Mouse (Mus musculus) liver, postnatal 0 days (tissue): ENCODE data around the gene Rab35. TPM values are rescaled to one million over a fixed set of nuclear protein-coding genes. Genes with fewer than 3 reads are reported as not detected.
A peak's percentile ranks its signal among the peaks of the same experiment; 100 is the strongest.

Experiments used
- ATAC-seq: fragments of 200-750 bp; cut with Nextera tagmentation; 2 replicates; pipeline ENCODE4 v1.8.0; 2017; ENCODE audit warnings: mild to moderate bottlenecking, moderate library complexity
- DNase-seq: peaks from one replicate; pipeline ENCODE4 v3.0.0-alpha.2; 2016
- H3K27ac ChIP-seq: fragments of 300-500 bp; sonication (generic); 2 replicates; pipeline ENCODE4 v1.5.1; 2014; ENCODE audit warnings: antibody characterized with exemption, moderate library complexity, mild to moderate bottlenecking, low read depth
- H3K27me3 ChIP-seq: fragments of 300-500 bp; sonication (generic); 2 replicates; pipeline ENCODE4 v1.6.1; 2014; ENCODE audit warnings: low read length, control low read depth, mixed read lengths; ENCODE audit not compliant: insufficient read depth
- H3K36me3 ChIP-seq: fragments of 300-500 bp; sonication (generic); replicated peaks from 2 replicates; pipeline ENCODE4 v1.6.1; 2014; ENCODE audit warnings: mild to moderate bottlenecking, control low read depth, low read length, moderate library complexity, mixed read lengths; ENCODE audit not compliant: insufficient read depth
- H3K4me1 ChIP-seq: fragments of 300-500 bp; sonication (generic); 2 replicates; pipeline ENCODE4 v1.6.1; 2014; ENCODE audit warnings: antibody characterized with exemption, mild to moderate bottlenecking, control low read depth; ENCODE audit not compliant: insufficient read depth
- H3K4me2 ChIP-seq: fragments of 300-500 bp; sonication (generic); 2 replicates; pipeline ENCODE4 v1.6.1; 2014; ENCODE audit warnings: low read depth, mild to moderate bottlenecking, low read length, moderate library complexity, mixed read lengths
- H3K4me3 ChIP-seq: fragments of 300-500 bp; sonication (generic); 2 replicates; pipeline ENCODE4 v1.5.1; 2014; ENCODE audit warnings: low read depth, low read length
- H3K9ac ChIP-seq: fragments of 300-500 bp; sonication (generic); replicated peaks from 2 replicates; pipeline ENCODE4 v1.6.1; 2014; ENCODE audit warnings: mild to moderate bottlenecking, moderate library complexity
- H3K9me3 ChIP-seq: fragments of 300-500 bp; sonication (generic); 2 replicates; pipeline ENCODE4 v1.6.1; 2016; ENCODE audit warnings: mild to moderate bottlenecking, control low read depth, low read length, mixed read lengths
- CTCF ChIP-seq: sonication (generic); IDR thresholded peaks from 2 replicates; pipeline ENCODE4 v1.5.1; 2016; ENCODE audit warnings: antibody characterized with exemption, low read depth
- EP300 ChIP-seq: IDR thresholded peaks from 2 replicates; pipeline ENCODE4 v1.6.1; 2016; ENCODE audit warnings: antibody characterized with exemption, low read depth, mild to moderate bottlenecking
- WGBS: fragments of 180-500 bp; shearing (Covaris S2); extraction: QIAGEN DNeasy Blood & Tissue Kit; methylation state at CpG from one replicate; pipeline ENCODE4 v1.1.7; 2014; ENCODE audit not compliant: insufficient replicate concordance; 5-methylcytosine and 5-hydroxymethylcytosine counted together
- polyA plus RNA-seq: library from polyadenylated mRNA; unstranded; fragments of >200 nt; fragmentation: Nextera tagmentation; extraction: Ambion mirVana; gene quantifications from 2 replicates; pipeline ENCODE4 v1.2.1, GENCODE M21; 2015

Rab35 gene
- polyA plus RNA-seq, 1 experiment from 2014 or later, result 7.6 TPM

DNA sequence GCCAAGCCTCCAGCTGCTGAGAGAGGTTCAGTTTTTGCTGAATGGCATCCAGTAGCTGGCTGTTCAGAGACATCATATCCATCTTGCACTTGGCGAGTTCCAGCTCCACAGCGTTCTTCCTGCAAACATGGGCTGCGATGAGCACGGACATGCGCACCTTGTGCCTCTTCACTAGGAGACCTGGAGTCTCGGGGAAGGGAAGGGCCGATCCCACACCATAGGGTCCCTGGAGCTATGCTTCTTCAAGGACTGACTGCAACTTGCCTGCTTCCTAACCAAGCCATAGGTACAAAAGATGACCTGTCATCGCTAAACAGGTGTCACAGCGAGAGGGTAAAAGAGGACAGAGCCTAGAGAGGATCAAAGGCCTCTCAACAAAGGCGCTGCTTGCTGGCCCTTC, 20.1 kb downstream of the Rab35 start:
- DNase-seq (no peak), ATAC-seq (no peak)
- H3K9me3 ChIP-seq, result no peaks in the 10 kb centered on the region
- H3K27ac ChIP-seq, result no peak overlapping the region
- no peaks in the 10 kb centered on the region for H3K27me3 ChIP-seq
- TF ChIP-seq EP300, result no peak
- no peak for TF ChIP-seq CTCF
- peaks cover 7% of the 10 kb centered on the region for H3K4me1 ChIP-seq
- H3K4me3 ChIP-seq, result no peak overlapping the region
- H3K36me3 ChIP-seq, result peaks cover 4% of the 10 kb centered on the region
- 89% methylated on average over 10 of the region's 10 CpGs for WGBS
- peak overlapping the region; percentile 51; the same call in 1 of the 2 replicates for H3K9ac ChIP-seq
- peak overlapping the region; percentile 66 for H3K4me2 ChIP-seq

- peak overlapping the region; percentile 51 for H3K9ac ChIP-seq
- WGBS, result 3% methylated on average over 35 of the region's 35 CpGs
- no peaks in the 10 kb centered on the region for H3K9me3 ChIP-seq
- H3K4me2 ChIP-seq, result peak overlapping the region; percentile 66
- H3K4me1 ChIP-seq, result peaks cover 7% of the 10 kb centered on the region
- no peaks in the 10 kb centered on the region for H3K27me3 ChIP-seq
- ATAC-seq, result peak; percentile 100
- H3K4me3 ChIP-seq, result peak overlapping the region; percentile 36
- H3K36me3 ChIP-seq, result no peaks in the 10 kb centered on the region
- DNase-seq, result peak; percentile 100
- TF ChIP-seq EP300 (peak; percentile 32; the same call in 1 of the 2 replicates), CTCF (peak; percentile 98)
- peak overlapping the region; percentile 74 for H3K27ac ChIP-seq
These were observed 21.2 kb downstream of the Rab35 start for GRCm38 (mm10) chr5:115652681-115653575.

GRCm38 (mm10) chr5:115653776-115654175, 22.1 kb downstream of the Rab35 start:
- Histone ChIP-seq H3K9ac (no peak overlapping the region), H3K9me3 (no peaks in the 10 kb centered on the region), H3K36me3 (no peaks in the 10 kb centered on the region), H3K4me1 (peaks cover 7% of the 10 kb centered on the region), H3K27me3 (no peaks in the 10 kb centered on the region), H3K27ac (no peak overlapping the region), H3K4me2 (no peak overlapping the region), H3K4me3 (no peak overlapping the region)
- DNase-seq (no peak), ATAC-seq (no peak)
- WGBS, result 88% methylated on average over 12 of the region's 12 CpGs
- TF ChIP-seq CTCF (no peak), EP300 (no peak)

DNA sequence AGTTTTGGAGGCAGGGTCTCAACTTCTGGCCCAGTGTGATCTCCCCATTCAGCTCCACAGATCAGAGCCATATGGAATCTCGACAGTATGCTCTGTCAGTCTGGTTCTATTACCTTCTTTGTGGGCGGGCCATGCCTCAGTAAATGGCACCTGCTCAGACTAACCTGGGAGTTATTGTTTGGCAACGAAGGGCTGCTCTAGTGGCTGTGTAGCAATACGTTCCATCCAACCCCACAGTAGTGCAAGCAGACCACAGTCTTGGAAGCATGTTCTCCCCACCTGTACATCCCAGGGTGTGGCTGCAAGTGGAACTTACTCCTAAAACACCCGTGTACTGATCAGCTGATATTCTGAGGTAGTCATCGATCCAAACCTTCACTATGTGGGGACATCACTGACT, 25.0 kb downstream of the Rab35 start:
- Histone ChIP-seq H3K9ac (no peak overlapping the region), H3K36me3 (no peaks in the 10 kb centered on the region), H3K9me3 (no peaks in the 10 kb centered on the region), H3K27me3 (no peaks in the 10 kb centered on the region), H3K4me3 (no peak overlapping the region), H3K4me1 (peaks cover 7% of the 10 kb centered on the region), H3K4me2 (no peak overlapping the region), H3K27ac (no peak overlapping the region)
- no peak for ATAC-seq
- no peak for TF ChIP-seq EP300
- TF ChIP-seq CTCF, result no peak
- WGBS, result 66% methylated on average over 6 of the region's 6 CpGs
- no peak for DNase-seq

DNA sequence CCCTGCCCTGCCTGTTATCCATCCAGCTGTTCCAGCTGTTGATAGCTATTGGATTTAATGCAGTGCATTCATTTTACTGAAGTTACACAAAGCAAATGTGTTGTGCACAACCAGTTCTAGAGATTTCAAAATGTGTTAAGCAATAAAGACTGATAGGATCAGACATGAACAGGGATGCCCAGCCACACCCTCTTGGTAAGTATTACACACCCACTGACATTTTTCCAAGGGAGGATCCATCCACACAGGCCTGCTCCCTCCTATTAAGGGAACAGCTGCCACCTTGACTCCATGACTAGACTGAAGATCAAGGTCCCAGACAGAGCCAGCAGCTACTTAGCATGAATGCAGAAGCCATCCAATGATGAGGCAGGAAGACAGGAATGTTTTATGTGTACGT, 25.5 kb downstream of the Rab35 start:
- Histone ChIP-seq H3K27ac (no peak overlapping the region), H3K27me3 (no peaks in the 10 kb centered on the region), H3K4me2 (no peak overlapping the region), H3K4me3 (no peak overlapping the region), H3K36me3 (no peaks in the 10 kb centered on the region), H3K9ac (no peak overlapping the region), H3K4me1 (peaks cover 4% of the 10 kb centered on the region), H3K9me3 (no peaks in the 10 kb centered on the region)
- DNase-seq (no peak), ATAC-seq (no peak)
- no peak for TF ChIP-seq EP300
- no peak for TF ChIP-seq CTCF
- WGBS, result 60% methylated on average over 1 of the region's 1 CpGs

GRCm38 (mm10) chr5:115658352-115658751, 26.6 kb downstream of the Rab35 start:
- Histone ChIP-seq H3K4me3 (no peak overlapping the region), H3K27ac (no peak overlapping the region), H3K9ac (no peak overlapping the region), H3K36me3 (no peaks in the 10 kb centered on the region), H3K9me3 (no peaks in the 10 kb centered on the region), H3K4me1 (no peaks in the 10 kb centered on the region), H3K27me3 (no peaks in the 10 kb centered on the region), H3K4me2 (no peak overlapping the region)
- WGBS, result 70% methylated on average over 6 of the region's 6 CpGs
- TF ChIP-seq CTCF, result no peak
- no peak for TF ChIP-seq EP300
- ATAC-seq, result no peak
- no peak for DNase-seq
